Mouse (Mus musculus) midbrain, postnatal 0 days (tissue): ENCODE measurements around the gene Cox14. TPM values are rescaled to one million over a fixed set of nuclear protein-coding genes. Genes with fewer than 3 reads are reported as not detected.

Source experiments
- ATAC-seq: fragments of 200-750 bp; cut with Nextera tagmentation; 2 replicates; pipeline ENCODE4 v1.8.0; 2017; ENCODE audit warnings: moderate number of reproducible peaks, mild to moderate bottlenecking, moderate TSS enrichment, moderate library complexity; ENCODE audit not compliant: low FRiP score
- DNase-seq: peaks from one replicate; pipeline ENCODE4 v3.0.0-alpha.2; 2015; ENCODE audit warnings: low spot score
- H3K27ac ChIP-seq: fragments of 300-500 bp; sonication (generic); 2 replicates; pipeline ENCODE4 v1.5.1; 2014; ENCODE audit warnings: low read depth, mild to moderate bottlenecking, low read length, mixed read lengths
- H3K27me3 ChIP-seq: fragments of 300-500 bp; sonication (generic); 2 replicates; pipeline ENCODE4 v1.6.1; 2014; ENCODE audit warnings: low read length, control low read depth, mixed read lengths; ENCODE audit not compliant: insufficient read depth
- H3K36me3 ChIP-seq: fragments of 300-500 bp; sonication (generic); 2 replicates; pipeline ENCODE4 v1.6.1; 2014; ENCODE audit warnings: low read length, control low read depth, mixed read lengths; ENCODE audit not compliant: insufficient read depth
- H3K4me1 ChIP-seq: fragments of 300-500 bp; sonication (generic); 2 replicates; pipeline ENCODE4 v1.6.1; 2014; ENCODE audit warnings: mild to moderate bottlenecking, control low read depth, antibody characterized with exemption, low read length, mixed read lengths; ENCODE audit not compliant: insufficient read depth
- H3K4me2 ChIP-seq: fragments of 300-500 bp; sonication (generic); 2 replicates; pipeline ENCODE4 v1.6.1; 2014; ENCODE audit warnings: low read depth, mild to moderate bottlenecking, low read length, mixed read lengths; ENCODE audit not compliant: poor library complexity, severe bottlenecking
- H3K4me3 ChIP-seq: fragments of 300-500 bp; sonication (generic); 2 replicates; pipeline ENCODE4 v1.5.1; 2014; ENCODE audit warnings: low read depth, mild to moderate bottlenecking, low read length, moderate library complexity
- H3K9ac ChIP-seq: fragments of 300-500 bp; sonication (generic); replicated peaks from 2 replicates; pipeline ENCODE4 v1.6.1; 2014; ENCODE audit warnings: mild to moderate bottlenecking, low read length, moderate library complexity, mixed read lengths; ENCODE audit not compliant: poor library complexity, severe bottlenecking
- H3K9me3 ChIP-seq: fragments of 300-500 bp; sonication (generic); 2 replicates; pipeline ENCODE4 v1.6.1; 2016; ENCODE audit warnings: low read length, control low read depth
- CTCF ChIP-seq: IDR thresholded peaks from 2 replicates; pipeline ENCODE4 v1.5.1; 2016; ENCODE audit warnings: antibody characterized with exemption, mild to moderate bottlenecking
- WGBS: fragments of 180-500 bp; shearing (Covaris S2); extraction: QIAGEN DNeasy Blood & Tissue Kit; methylation state at CpG from one replicate; pipeline ENCODE4 v1.1.7; 2014; 5-methylcytosine and 5-hydroxymethylcytosine counted together
- polyA plus RNA-seq: library from polyadenylated mRNA; unstranded; fragments of >200 nt; fragmentation: Nextera tagmentation; extraction: Ambion mirVana; gene quantifications from 2 replicates; pipeline ENCODE4 v1.2.1, GENCODE M21; 2015
- total RNA-seq: library from RNA; depleted of rRNA; stranded (reverse); fragments of >200 nt; gene quantifications from 2 replicates; pipeline ENCODE4 v1.2.3, GENCODE M21; 2014

The Cox14 gene
- total and polyA plus RNA-seq, 2 experiments from 2014 or later = 67.2 to 165 TPM

DNA sequence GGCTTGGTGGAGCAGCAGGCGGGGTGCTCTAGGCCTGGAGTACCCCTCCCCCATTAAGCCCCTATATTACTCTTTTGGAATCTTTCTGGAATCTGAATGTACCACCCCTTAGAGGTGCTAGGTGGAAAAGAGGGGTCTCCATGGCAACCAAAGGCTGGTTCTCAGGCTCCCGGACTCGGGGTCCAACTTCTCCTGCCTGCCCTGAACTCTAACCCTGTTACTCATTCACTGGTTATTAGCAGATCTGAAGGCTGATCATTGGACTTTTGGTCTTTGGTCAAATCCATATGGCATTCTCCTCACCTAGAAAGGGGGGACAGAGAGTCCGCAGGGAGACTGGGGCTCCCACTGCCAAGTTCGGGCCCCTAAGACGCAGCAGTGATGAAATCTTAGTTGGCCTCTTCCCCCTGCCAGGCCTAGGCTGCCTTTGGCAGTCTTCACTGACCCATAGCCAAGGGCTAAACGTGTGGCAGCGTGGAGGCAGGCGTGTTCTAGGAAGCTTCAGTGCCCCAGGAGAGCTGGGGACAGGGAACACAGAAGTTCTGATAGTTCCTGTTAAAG is 6.9 kb upstream of the Cox14 start:
- Histone ChIP-seq H3K4me2 (no peak overlapping the region), H3K4me1 (no peaks in the 10 kb centered on the region), H3K36me3 (peaks cover 23% of the 10 kb centered on the region), H3K9ac (no peak overlapping the region), H3K27me3 (no peaks in the 10 kb centered on the region), H3K9me3 (no peaks in the 10 kb centered on the region), H3K4me3 (no peak overlapping the region), H3K27ac (no peak overlapping the region)
- 74% methylated on average over 9 of the region's 9 CpGs for WGBS
- ATAC-seq (no peak), DNase-seq (no peak)
- no peak for TF ChIP-seq CTCF

DNA sequence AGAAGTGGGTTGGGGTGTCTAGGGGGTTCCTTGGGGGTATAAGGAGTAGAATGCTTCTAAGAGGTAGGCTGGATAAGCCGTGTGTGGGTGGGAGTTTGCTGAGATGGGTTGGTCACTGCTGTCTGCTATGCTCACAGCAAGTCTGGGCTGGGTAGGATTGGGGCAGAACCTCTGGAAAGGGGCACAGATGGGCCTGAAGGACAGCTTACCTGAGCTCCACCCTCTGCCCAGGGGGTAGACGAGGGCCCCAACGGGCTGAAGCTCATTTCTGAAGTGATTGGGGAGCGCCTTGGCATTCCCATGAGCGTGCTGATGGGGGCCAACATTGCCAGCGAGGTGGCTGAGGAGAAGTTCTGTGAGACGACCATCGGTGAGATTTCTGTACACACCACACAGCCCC is 5.6 kb upstream of the Cox14 start:
- Histone ChIP-seq H3K4me2 (no peak overlapping the region), H3K27ac (no peak overlapping the region), H3K36me3 (peaks cover 14% of the 10 kb centered on the region; the same call in 1 of the 2 replicates), H3K4me1 (no peaks in the 10 kb centered on the region; the same call in none of the 2 replicates), H3K9ac (no peak overlapping the region), H3K27me3 (no peaks in the 10 kb centered on the region), H3K9me3 (no peaks in the 10 kb centered on the region), H3K4me3 (no peak overlapping the region)
- 79% methylated on average over 8 of the region's 8 CpGs for WGBS
- TF ChIP-seq CTCF = no peak
- DNase-seq (no peak), ATAC-seq (no peak)

DNA sequence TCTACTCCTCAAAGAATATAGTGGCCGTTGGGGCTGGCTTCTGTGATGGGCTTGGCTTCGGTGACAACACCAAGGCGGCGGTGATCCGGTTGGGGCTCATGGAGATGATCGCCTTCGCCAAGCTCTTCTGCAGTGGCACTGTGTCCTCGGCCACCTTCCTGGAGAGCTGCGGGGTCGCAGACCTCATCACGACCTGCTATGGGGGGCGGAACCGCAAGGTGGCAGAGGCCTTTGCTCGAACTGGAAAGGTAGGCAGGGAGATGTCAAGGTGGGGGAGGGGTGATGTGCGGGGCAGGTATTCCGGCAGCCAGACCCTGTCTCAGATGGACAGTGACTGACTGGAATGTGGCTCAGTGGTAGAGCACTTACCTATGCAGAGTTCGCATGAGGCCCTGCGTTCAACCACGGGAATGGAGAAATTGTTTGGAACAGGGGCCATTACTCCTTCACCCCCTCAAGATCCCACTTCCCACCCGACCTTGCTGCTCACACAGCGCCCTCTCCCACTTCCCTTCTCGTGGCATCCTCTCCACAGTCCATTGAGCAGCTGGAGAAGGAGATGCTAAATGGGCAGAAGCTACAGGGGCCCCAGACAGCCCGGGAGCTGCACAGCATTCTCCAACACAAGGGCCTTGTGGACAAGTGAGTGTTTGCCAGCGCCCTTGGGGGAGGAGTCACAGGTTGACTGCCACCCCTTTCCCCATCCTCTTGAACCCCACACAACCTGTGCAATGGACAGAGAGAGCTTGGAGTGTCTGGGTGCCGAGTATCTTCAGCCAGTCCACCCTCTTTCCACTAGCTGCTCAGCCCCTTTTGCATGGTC is 3.3 kb upstream of the Cox14 start:
- Histone ChIP-seq H3K27me3 (no peaks in the 10 kb centered on the region), H3K27ac (no peak overlapping the region), H3K9ac (no peak overlapping the region), H3K4me3 (no peak overlapping the region), H3K4me1 (peaks cover 3% of the 10 kb centered on the region), H3K9me3 (no peaks in the 10 kb centered on the region), H3K36me3 (peaks cover 14% of the 10 kb centered on the region; the same call in 1 of the 2 replicates), H3K4me2 (no peak overlapping the region)
- no peak for TF ChIP-seq CTCF
- 80% methylated on average over 25 of the region's 25 CpGs for WGBS
- DNase-seq (no peak), ATAC-seq (no peak)

DNA sequence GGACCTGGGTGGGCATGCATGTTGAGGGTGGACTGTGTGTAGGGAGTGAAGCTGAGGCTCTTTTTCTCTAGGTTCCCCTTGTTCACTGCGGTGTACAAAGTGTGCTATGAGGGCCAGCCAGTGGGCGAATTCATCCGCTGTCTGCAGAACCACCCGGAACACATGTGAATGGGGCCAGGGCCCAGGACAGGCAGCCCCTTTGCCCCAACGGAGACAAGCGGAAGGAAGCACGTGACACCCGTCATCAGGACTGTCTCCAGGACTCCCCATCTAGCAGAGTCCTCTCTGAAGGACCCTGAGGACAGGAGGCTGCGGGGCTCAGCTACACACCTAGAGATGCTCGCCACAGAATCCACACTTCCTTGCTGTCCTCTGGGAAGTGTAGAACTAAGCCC is 2.3 kb upstream of the Cox14 start:
- 54% methylated on average over 10 of the region's 10 CpGs for WGBS
- peaks cover 3% of the 10 kb centered on the region for H3K4me1 ChIP-seq
- H3K9ac ChIP-seq = no peak overlapping the region
- peaks cover 14% of the 10 kb centered on the region; the same call in 1 of the 2 replicates for H3K36me3 ChIP-seq
- no peak for ATAC-seq
- TF ChIP-seq CTCF = no peak
- H3K9me3 ChIP-seq = no peaks in the 10 kb centered on the region
- H3K27ac ChIP-seq = no peak overlapping the region
- no peak overlapping the region for H3K4me2 ChIP-seq
- DNase-seq = no peak
- H3K27me3 ChIP-seq = no peaks in the 10 kb centered on the region
- no peak overlapping the region for H3K4me3 ChIP-seq

DNA sequence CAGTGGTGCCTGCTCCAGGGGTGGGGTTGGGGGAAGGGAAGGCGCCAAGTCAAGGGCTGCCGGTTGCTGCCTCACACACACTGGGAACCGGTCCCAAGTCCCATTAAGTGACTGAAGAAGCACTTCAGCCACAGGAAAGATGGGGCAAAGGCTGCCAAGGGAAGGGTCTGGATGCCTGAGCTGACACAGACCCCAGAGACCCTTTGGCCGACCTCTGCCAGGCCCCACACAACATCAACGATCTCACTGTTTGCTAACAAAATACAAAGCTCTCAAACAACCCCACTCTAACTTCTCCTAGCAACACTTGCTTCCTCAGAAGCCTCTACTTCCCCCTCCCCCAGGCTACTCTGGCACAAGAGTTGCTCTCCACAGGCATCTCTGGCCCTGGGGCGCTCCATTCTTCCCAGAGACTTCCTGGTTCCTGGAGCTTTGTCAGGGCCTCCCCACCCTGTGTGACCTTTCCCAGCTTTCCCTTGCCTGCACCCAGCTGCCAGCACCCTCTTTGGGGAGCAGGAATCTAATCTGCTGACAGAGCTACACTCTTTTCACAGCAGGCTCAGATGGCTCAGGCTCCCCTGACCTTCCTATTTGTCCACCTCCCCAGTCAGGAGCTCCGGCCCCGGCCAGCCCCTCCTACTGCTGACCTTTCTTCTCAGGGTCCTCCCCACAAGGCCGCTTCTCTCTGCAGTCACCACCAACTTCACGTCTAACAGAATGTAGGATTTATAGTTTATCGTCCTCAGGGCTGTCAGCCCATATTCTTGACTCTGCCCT is 1.7 kb upstream of the Cox14 start:
- peaks cover 14% of the 10 kb centered on the region; the same call in 1 of the 2 replicates for H3K36me3 ChIP-seq
- 21% methylated on average over 11 of the region's 11 CpGs for WGBS
- H3K4me2 ChIP-seq = peak overlapping the region; percentile 87
- H3K4me1 ChIP-seq = peaks cover 3% of the 10 kb centered on the region
- H3K27me3 ChIP-seq = no peaks in the 10 kb centered on the region
- no peak overlapping the region for H3K9ac ChIP-seq
- no peaks in the 10 kb centered on the region for H3K9me3 ChIP-seq
- DNase-seq (peak; percentile 51), ATAC-seq (no peak)
- no peak overlapping the region for H3K4me3 ChIP-seq
- H3K27ac ChIP-seq = peak overlapping the region; percentile 62
- TF ChIP-seq CTCF = no peak
